Mouse (Mus musculus): Measurements from ENCODE around the gene Samd10. TPM values are rescaled to one million over a fixed set of nuclear protein-coding genes. Genes with fewer than 3 reads are reported as not detected.

Gene Samd10
- total RNA-seq, 4 experiments from 2014 or later = 14.1 to 17.8 (median 16.2) TPM

Small RNA genes within 50 kb of the gene (microRNA-seq; reads per million reads assigned to microRNA genes)
- 0 reads per million in 2 experiments for gene Mir7006

Other genes starting within 250 kb of the Samd10 start
- 10 to 100 TPM; 69.8 to 88.2 (median 76.7) TPM for gene Zgpat, start 234.3 kb downstream of the Samd10 start, total RNA-seq (2022)
- 10 to 100 TPM; 43.4 to 54.5 (median 50.7) TPM for gene Arfrp1, start 233.8 kb downstream of the Samd10 start, total RNA-seq (2022)
- gene Lime1, start 219.1 kb downstream of the Samd10 start, total RNA-seq (2022) = 10 to 100 TPM; 31.4 to 58.3 (median 42.7) TPM
- 10 to 100 TPM in 1 of 4 experiments, 1 to 10 TPM in 3; 7.9 to 10.4 (median 9.3) TPM for gene Zbtb46, start 139.8 kb downstream of the Samd10 start, total RNA-seq (2022)
- not detected for gene Abhd16b, start 106.0 kb downstream of the Samd10 start, total RNA-seq (2022)
- 10 to 100 TPM; 66.3 to 83.4 (median 80.6) TPM for gene Tpd52l2, start 102.1 kb downstream of the Samd10 start, total RNA-seq (2022)
- gene Dnajc5, start 78.7 kb downstream of the Samd10 start, total RNA-seq (2022) = 100 to 1,000 TPM; 243 to 289 (median 265) TPM
- gene Uckl1, start 14.3 kb downstream of the Samd10 start, total RNA-seq (2022) = 10 to 100 TPM; 69.9 to 90.4 (median 73.4) TPM
- gene Prpf6, start 7.3 kb downstream of the Samd10 start, total RNA-seq (2022) = 10 to 100 TPM; 59.5 to 63.3 (median 59.8) TPM
- gene Zfp512b, start 6.4 kb downstream of the Samd10 start, total RNA-seq (2022) = 100 to 1,000 TPM in 1 of 4 experiments, 10 to 100 TPM in 3; 89.3 to 104 (median 93.8) TPM
- 1 to 10 TPM in 1 of 4 experiments, under 1 TPM in 2, not detected in 1; 0.61 to 1.8 (median 0.87) TPM for gene Gm29797, start 57.8 kb upstream of the Samd10 start, total RNA-seq (2022)
- gene Sox18, start 72.4 kb upstream of the Samd10 start, total RNA-seq (2022) = 10 to 100 TPM in 3 of 4 experiments, 1 to 10 TPM in 1; 7.6 to 11.3 (median 10.9) TPM
- 10 to 100 TPM; 53.6 to 71.8 (median 69.3) TPM for gene Tcea2, start 81.1 kb upstream of the Samd10 start, total RNA-seq (2022)
- 10 to 100 TPM; 39.6 to 51.5 (median 42.7) TPM for gene Rgs19, start 94.8 kb upstream of the Samd10 start, total RNA-seq (2022)
- gene Lkaaear1, start 99.2 kb upstream of the Samd10 start, total RNA-seq (2022) = not detected
- gene Oprl1, start 115.8 kb upstream of the Samd10 start, total RNA-seq (2022) = 10 to 100 TPM; 50.4 to 67.7 (median 56.7) TPM
- 10 to 100 TPM; 23.2 to 41.8 (median 27.1) TPM for gene Myt1, start 164.1 kb upstream of the Samd10 start, total RNA-seq (2022)
- 100 to 1,000 TPM in 1 of 4 experiments, 10 to 100 TPM in 3; 76.2 to 112 (median 93.0) TPM for gene Pcmtd2, start 238.6 kb upstream of the Samd10 start, total RNA-seq (2022)